Mouse (Mus musculus) right cerebral cortex, adult 2 months (tissue): ENCODE data around the gene Krtap4-2.
A peak's percentile ranks its signal among the peaks of the same experiment; 100 is the strongest.
"Not testable (repeated sequence)": the region's sequence is repeated elsewhere in the genome, so short reads cannot be mapped to it uniquely, and the experiment has no call there.

Experiments used
- DNase-seq, 2 experiments: peaks; one replicate each; pipeline ENCODE4 v3.0.0; 2021 to 2022; ENCODE audit warnings: low spot score in 2 of 2

The Krtap4-2 gene

GRCm38 (mm10) chr11:99634653-99635134 lies at the start of gene Krtap4-2:
Gene Krtap4-2 (minus strand): TSS chr11:99635084.
- no peak for DNase-seq

- no peak for DNase-seq
Observed at GRCm38 (mm10) chr11:99683481-99683880, 48.6 kb upstream of the Krtap4-2 start.

GRCm38 (mm10) chr11:99665860-99666259 lies 31.0 kb upstream of the Krtap4-2 start, which contains the start of gene Krtap4-6:
Gene Krtap4-6 (minus strand): TSS chr11:99665960.
- DNase-seq = no peak

GRCm38 (mm10) chr11:99662802-99663201 lies 27.9 kb upstream of the Krtap4-2 start:
- DNase-seq = no peak

- no peak for DNase-seq
Observed at GRCm38 (mm10) chr11:99659256-99659655, 24.4 kb upstream of the Krtap4-2 start.

- not testable (repeated sequence) for DNase-seq
Observed at GRCm38 (mm10) chr11:99658467-99659010, 23.7 kb upstream of the Krtap4-2 start, which contains the start of gene Gm11563. Gene Gm11563 (minus strand): TSS chr11:99658960.

GRCm38 (mm10) chr11:99657051-99657450 lies 22.2 kb upstream of the Krtap4-2 start:
- no peak for DNase-seq

GRCm38 (mm10) chr11:99650136-99650535 lies 15.3 kb upstream of the Krtap4-2 start, which contains the start of gene Gm11555:
Gene Gm11555 (minus strand): TSS chr11:99650236.
- DNase-seq = no peak

GRCm38 (mm10) chr11:99646444-99646843 lies 11.6 kb upstream of the Krtap4-2 start:
- DNase-seq = peak; percentile 13 to 19

- DNase-seq = no peak
Observed at GRCm38 (mm10) chr11:99644351-99644750, 9.5 kb upstream of the Krtap4-2 start.

- DNase-seq = not testable (repeated sequence)
Observed at GRCm38 (mm10) chr11:99643635-99644139, 8.8 kb upstream of the Krtap4-2 start, which contains the start of gene Krtap4-7. Gene Krtap4-7 (minus strand): TSS chr11:99644089.

GRCm38 (mm10) chr11:99640926-99641325 lies 6.0 kb upstream of the Krtap4-2 start:
- no peak for DNase-seq

- DNase-seq = no peak
Observed at GRCm38 (mm10) chr11:99637086-99637485, 2.2 kb upstream of the Krtap4-2 start.

- peak in 1 of 2 experiments; percentile 15 for DNase-seq
Observed at GRCm38 (mm10) chr11:99633293-99633692, 1.6 kb downstream of the Krtap4-2 start.

GRCm38 (mm10) chr11:99630890-99631289 lies 4.0 kb downstream of the Krtap4-2 start:
- no peak for DNase-seq

GRCm38 (mm10) chr11:99628138-99628537 lies 6.7 kb downstream of the Krtap4-2 start, which contains the start of gene Krtap4-1:
Gene Krtap4-1 (minus strand): TSS chr11:99628238.
- DNase-seq = no peak

GRCm38 (mm10) chr11:99620335-99620734 lies 14.5 kb downstream of the Krtap4-2 start, which contains the start of gene Gm11562:
Gene Gm11562 (minus strand): TSS chr11:99620435.
- no peak for DNase-seq

GRCm38 (mm10) chr11:99614796-99615363 lies 20.0 kb downstream of the Krtap4-2 start, which contains the start of gene Krtap2-4:
Gene Krtap2-4 (minus strand): TSS chr11:99614846.
- DNase-seq = no peak

GRCm38 (mm10) chr11:99610089-99610488 lies 24.8 kb downstream of the Krtap4-2 start, which contains the start of gene Gm11937:
Gene Gm11937 (minus strand): TSS chr11:99610189.
- DNase-seq = not testable (repeated sequence)

GRCm38 (mm10) chr11:99609126-99609525 lies 25.8 kb downstream of the Krtap4-2 start:
- DNase-seq = peak; percentile 49 to 50

- DNase-seq = not testable (repeated sequence)
Observed at GRCm38 (mm10) chr11:99603208-99603607, 31.7 kb downstream of the Krtap4-2 start, which contains the start of gene Gm11938. Gene Gm11938 (minus strand): TSS chr11:99603308.

GRCm38 (mm10) chr11:99597742-99598141 lies 37.1 kb downstream of the Krtap4-2 start, which contains the start of gene Krtap9-3:
Gene Krtap9-3 (minus strand): TSS chr11:99598105.
- not testable (repeated sequence) for DNase-seq
